Mouse (Mus musculus) liver, embryonic 15.5 days (tissue): ENCODE measurements around the gene Ccdc85c. TPM values are rescaled to one million over a fixed set of nuclear protein-coding genes. Genes with fewer than 3 reads are reported as not detected.

Source experiments
- ATAC-seq: fragments of 200-750 bp; cut with Nextera tagmentation; 2 replicates; pipeline ENCODE4 v1.8.0; 2017; ENCODE audit warnings: moderate number of reproducible peaks, mild to moderate bottlenecking, moderate library complexity; ENCODE audit not compliant: insufficient read depth
- H3K27ac ChIP-seq: fragments of 300-500 bp; sonication (generic); replicated peaks from 2 replicates; pipeline ENCODE4 v1.5.1; 2015; ENCODE audit warnings: mild to moderate bottlenecking, inconsistent platforms
- H3K27me3 ChIP-seq: fragments of 300-500 bp; sonication (generic); 2 replicates; pipeline ENCODE4 v1.6.1; 2015; ENCODE audit warnings: mild to moderate bottlenecking, inconsistent platforms
- H3K36me3 ChIP-seq: fragments of 300-500 bp; sonication (generic); replicated peaks from 2 replicates; pipeline ENCODE4 v1.6.1; 2015; ENCODE audit warnings: moderate library complexity, mild to moderate bottlenecking, inconsistent platforms
- H3K4me1 ChIP-seq: fragments of 300-500 bp; sonication (generic); replicated peaks from 2 replicates; pipeline ENCODE4 v1.6.1; 2015; ENCODE audit warnings: inconsistent platforms
- H3K4me2 ChIP-seq: fragments of 300-500 bp; sonication (generic); 2 replicates; pipeline ENCODE4 v1.6.1; 2015; ENCODE audit warnings: moderate library complexity, mild to moderate bottlenecking, inconsistent platforms
- H3K4me3 ChIP-seq: fragments of 300-500 bp; sonication (generic); replicated peaks from 2 replicates; pipeline ENCODE4 v1.5.1; 2015; ENCODE audit warnings: mild to moderate bottlenecking, inconsistent platforms
- H3K9ac ChIP-seq: fragments of 300-500 bp; sonication (generic); 2 replicates; pipeline ENCODE4 v1.6.1; 2015; ENCODE audit warnings: moderate library complexity, mild to moderate bottlenecking, inconsistent platforms
- H3K9me3 ChIP-seq: fragments of 300-500 bp; sonication (generic); replicated peaks from 2 replicates; pipeline ENCODE4 v1.6.1; 2016; ENCODE audit warnings: inconsistent platforms
- WGBS: fragments of 180-500 bp; shearing (Covaris S2); methylation state at CpG from one replicate; pipeline ENCODE4 v1.1.7; 2015; ENCODE audit warnings: mixed read lengths; ENCODE audit not compliant: insufficient replicate concordance; 5-methylcytosine and 5-hydroxymethylcytosine counted together
- polyA plus RNA-seq: library from polyadenylated mRNA; unstranded; fragments of >200 nt; fragmentation: Nextera tagmentation; extraction: Ambion mirVana; gene quantifications from 2 replicates; pipeline ENCODE4 v1.2.1, GENCODE M21; 2015

Gene Ccdc85c
- polyA plus RNA-seq, 1 experiment from 2014 or later, result 1.4 TPM

DNA sequence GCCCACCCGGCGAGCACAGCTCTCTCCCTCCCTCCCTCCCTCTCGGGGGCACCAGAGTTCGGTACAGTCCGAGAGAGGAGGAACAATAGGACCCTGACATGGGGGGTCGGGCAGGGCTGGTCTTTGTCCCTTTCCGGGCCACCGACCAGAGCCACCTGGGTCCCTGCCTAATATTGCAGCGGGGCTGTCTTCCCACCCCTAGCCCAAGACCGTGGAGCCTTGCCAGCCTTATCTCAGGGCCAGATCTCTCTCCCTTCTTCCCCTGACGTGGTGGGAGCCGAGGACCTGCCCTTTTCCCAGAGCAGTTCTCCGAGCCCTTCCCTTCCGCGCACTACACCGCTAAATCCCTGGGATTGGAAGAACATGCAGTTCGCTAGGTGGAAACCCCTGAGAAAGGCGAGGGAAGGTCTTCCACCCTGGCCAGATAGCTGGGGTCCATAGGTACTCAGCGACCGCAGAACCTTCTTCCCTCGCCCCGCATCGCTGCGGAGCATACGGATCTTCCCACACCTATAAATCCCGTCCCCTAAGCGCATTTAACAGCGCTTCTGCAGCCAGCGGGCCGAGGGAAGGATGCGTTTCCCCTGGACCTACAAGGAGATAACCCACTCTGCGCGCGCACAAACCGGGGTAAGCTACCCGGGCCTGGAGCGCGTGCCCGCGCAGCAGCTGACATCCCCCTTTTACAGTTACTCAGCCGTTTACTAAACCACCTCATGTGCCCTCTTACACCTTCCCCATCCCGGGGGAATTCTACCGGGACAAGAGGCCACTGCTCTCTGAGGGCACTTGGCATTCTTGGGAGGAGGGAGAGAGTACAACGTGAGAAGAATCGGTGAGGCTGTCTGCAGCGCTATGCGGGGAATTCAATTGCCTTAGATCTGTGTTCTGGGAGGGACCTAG, 946 bp upstream of the Ccdc85c start:
- H3K9ac ChIP-seq, result peak overlapping the region; percentile 38
- H3K9me3 ChIP-seq, result no peaks in the 10 kb centered on the region
- ATAC-seq, result peak; percentile 10; the same call in 1 of the 2 replicates
- peak overlapping the region; percentile 64 for H3K4me3 ChIP-seq
- 1% methylated on average over 47 of the region's 47 CpGs for WGBS
- peak overlapping the region; percentile 87 for H3K4me2 ChIP-seq
- H3K4me1 ChIP-seq, result peaks cover 45% of the 10 kb centered on the region
- H3K27me3 ChIP-seq, result peaks cover 85% of the 10 kb centered on the region
- no peak overlapping the region for H3K27ac ChIP-seq
- no peaks in the 10 kb centered on the region for H3K36me3 ChIP-seq

DNA sequence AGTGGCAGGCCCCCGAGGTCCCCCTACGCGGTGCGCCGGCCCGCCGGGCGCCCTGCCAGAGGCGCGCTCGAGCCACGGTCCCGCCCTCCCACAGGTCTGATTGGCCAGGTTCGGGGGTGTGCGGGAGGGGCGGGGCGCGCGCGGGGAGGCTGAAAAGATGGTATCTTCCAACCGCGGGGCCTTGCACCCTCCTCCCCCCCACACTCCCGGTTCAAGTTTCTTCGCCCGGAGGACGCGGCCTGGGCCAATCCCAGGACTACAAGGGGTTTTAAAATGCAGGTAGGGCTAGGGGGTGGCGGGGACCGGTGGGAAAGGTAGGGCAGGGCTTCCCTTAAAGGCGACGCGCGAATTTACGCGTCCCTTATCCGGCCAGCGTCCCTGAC, 274 bp upstream of the Ccdc85c start:
- Histone ChIP-seq H3K27ac (no peak overlapping the region), H3K4me2 (peak overlapping the region; percentile 87), H3K36me3 (no peaks in the 10 kb centered on the region), H3K9ac (peak overlapping the region; percentile 38), H3K4me3 (peak overlapping the region; percentile 64), H3K4me1 (peaks cover 50% of the 10 kb centered on the region), H3K9me3 (no peaks in the 10 kb centered on the region), H3K27me3 (peaks cover 87% of the 10 kb centered on the region)
- WGBS, result under 1% methylated on average over 35 of the region's 37 CpGs
- ATAC-seq, result peak; percentile 96

DNA sequence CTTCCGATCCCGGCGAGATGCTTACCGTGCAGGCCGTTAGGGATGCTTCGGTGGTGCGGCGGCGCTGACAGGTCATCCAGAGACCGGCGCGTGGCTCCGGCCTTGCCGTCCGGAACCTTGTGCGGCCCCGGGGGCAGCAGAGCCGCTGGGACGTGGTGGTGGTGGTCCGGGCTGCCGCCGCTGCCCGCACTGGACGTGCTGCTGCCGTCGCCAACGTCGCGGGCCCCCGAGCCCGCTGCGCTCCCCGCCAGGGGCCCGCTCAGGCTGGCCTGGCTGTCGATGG, 971 bp downstream of the Ccdc85c start:
- WGBS, result 1% methylated on average over 35 of the region's 35 CpGs
- no peak for ATAC-seq
- Histone ChIP-seq H3K4me1 (peaks cover 57% of the 10 kb centered on the region), H3K36me3 (no peaks in the 10 kb centered on the region), H3K9me3 (no peaks in the 10 kb centered on the region), H3K27me3 (peaks cover 83% of the 10 kb centered on the region), H3K27ac (no peak overlapping the region), H3K9ac (peak overlapping the region; percentile 42; the same call in 1 of the 2 replicates), H3K4me2 (peak overlapping the region; percentile 87), H3K4me3 (peak overlapping the region; percentile 64)

DNA sequence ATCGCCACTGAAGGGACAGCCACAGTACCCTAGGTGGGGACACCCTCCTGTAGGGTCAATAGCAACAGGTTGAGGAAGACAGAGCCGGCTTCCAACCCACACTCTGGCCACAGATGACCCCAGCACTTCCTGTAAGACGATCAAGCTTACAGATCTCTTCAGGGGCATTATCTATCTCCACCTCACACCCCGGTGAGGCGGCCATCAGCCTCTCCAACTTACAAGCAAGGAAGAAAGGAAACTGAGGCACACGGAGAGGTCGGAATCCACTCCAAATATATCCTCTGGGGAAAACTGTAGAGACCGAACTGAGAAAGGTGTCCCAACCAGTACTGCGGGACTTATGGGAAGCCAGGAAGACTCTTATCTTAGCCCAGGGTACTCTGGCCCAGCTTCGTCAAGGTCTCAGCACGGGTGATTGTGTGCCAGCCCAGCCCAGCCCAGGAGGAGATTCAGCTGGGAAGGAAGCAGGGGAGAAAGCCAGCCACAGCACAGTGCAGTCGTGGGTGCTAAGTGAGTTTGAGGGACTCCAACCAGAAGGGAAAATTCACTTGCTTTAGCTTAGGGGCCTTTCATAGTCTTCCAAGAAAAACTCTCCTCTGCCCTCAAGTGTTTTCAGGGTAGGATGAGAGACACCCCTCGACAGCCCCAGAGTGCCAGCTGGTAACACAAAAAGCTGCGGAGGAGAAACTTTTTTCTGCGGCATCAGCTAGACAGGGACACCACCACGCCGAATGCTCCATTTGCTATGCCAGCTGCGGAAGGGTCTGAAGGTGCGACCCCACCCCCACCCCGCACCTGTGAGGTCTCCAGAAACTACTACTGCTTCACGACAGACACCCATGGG, 1.5 kb downstream of the Ccdc85c start:
- peaks cover 77% of the 10 kb centered on the region for H3K27me3 ChIP-seq
- 3% methylated on average over 21 of the region's 21 CpGs for WGBS
- H3K27ac ChIP-seq, result no peak overlapping the region; the same call in 1 of the 2 replicates
- H3K9ac ChIP-seq, result peak overlapping the region; percentile 42; the same call in 1 of the 2 replicates
- ATAC-seq, result no peak
- peaks cover 62% of the 10 kb centered on the region for H3K4me1 ChIP-seq
- peak overlapping the region; percentile 87 for H3K4me2 ChIP-seq
- H3K9me3 ChIP-seq, result no peaks in the 10 kb centered on the region
- H3K36me3 ChIP-seq, result no peaks in the 10 kb centered on the region
- H3K4me3 ChIP-seq, result peak overlapping the region; percentile 64

DNA sequence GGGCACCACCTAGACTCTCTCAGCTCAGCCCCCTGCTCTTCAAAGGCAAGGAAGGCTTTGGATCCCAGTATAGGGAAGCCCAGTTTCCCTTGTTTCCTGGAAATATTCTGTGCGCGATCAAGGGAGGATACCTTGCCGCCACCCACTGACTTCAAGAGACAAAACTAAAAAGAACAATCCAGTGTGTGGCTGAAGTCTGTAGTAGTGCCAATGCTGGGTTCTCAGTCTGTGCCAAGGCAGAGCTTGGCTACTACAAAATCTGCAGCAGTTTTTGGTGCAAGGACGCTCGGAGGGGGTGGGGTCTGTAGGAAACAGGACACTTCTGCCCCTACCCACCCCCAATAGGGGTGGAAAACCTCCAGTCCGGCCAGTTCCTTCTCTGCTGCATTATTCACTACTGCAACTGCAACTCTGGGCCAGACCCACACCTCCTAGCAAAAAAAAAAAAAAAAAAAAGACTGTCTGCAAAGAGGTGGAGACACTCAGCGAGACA, 3.0 kb downstream of the Ccdc85c start:
- Histone ChIP-seq H3K9me3 (no peaks in the 10 kb centered on the region), H3K27me3 (peaks cover 62% of the 10 kb centered on the region), H3K36me3 (no peaks in the 10 kb centered on the region), H3K4me3 (0 out of 2 replicates have a peak overlapping the region, but pooled peaks have one; percentile 12), H3K27ac (no peak overlapping the region), H3K4me1 (peaks cover 72% of the 10 kb centered on the region), H3K4me2 (peak overlapping the region; percentile 40), H3K9ac (no peak overlapping the region)
- ATAC-seq, result no peak
- 53% methylated on average over 7 of the region's 7 CpGs for WGBS

DNA sequence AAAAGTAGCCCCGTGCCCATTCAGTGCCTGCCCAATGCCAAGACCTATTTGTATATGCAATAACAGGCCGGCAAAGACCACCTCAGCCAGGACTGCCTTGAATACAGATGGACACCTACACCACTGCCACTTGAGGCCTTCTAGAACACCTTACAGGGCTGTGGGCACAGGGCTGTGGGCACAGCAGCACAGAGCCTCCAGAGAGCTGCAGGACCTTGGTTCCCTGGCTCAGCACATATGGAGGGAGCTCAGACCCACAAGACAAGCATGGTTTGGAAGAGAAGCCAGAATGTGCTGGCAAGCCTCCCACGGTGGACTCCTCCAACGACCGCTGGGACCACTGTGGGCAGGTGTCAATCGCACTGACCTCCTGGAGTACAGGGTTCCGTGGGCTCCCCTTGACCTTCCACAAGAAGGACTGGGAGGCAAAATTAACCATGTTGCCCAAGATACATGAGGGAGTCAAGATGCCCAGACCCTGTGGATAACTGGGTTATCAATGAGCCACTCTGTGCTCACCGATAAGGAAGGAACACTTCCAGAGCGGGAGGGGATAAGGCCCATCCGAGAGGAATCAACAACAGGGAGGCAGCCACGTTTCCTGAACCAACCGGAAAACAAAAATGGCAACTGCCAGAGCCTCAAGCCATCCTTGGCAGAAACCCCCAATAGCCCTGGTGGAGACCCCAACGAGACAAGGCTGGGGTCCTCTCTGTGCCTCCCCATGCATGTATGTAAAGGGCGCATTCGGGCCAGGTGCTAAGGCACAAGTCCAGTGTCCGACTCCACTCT, 3.7 kb downstream of the Ccdc85c start:
- no peak overlapping the region for H3K4me3 ChIP-seq
- H3K9me3 ChIP-seq, result no peaks in the 10 kb centered on the region
- ATAC-seq, result no peak
- peaks cover 56% of the 10 kb centered on the region for H3K27me3 ChIP-seq
- peaks cover 76% of the 10 kb centered on the region for H3K4me1 ChIP-seq
- peak overlapping the region; percentile 40; the same call in 1 of the 2 replicates for H3K4me2 ChIP-seq
- no peak overlapping the region for H3K27ac ChIP-seq
- WGBS, result 69% methylated on average over 16 of the region's 16 CpGs
- no peaks in the 10 kb centered on the region for H3K36me3 ChIP-seq
- H3K9ac ChIP-seq, result no peak overlapping the region

DNA sequence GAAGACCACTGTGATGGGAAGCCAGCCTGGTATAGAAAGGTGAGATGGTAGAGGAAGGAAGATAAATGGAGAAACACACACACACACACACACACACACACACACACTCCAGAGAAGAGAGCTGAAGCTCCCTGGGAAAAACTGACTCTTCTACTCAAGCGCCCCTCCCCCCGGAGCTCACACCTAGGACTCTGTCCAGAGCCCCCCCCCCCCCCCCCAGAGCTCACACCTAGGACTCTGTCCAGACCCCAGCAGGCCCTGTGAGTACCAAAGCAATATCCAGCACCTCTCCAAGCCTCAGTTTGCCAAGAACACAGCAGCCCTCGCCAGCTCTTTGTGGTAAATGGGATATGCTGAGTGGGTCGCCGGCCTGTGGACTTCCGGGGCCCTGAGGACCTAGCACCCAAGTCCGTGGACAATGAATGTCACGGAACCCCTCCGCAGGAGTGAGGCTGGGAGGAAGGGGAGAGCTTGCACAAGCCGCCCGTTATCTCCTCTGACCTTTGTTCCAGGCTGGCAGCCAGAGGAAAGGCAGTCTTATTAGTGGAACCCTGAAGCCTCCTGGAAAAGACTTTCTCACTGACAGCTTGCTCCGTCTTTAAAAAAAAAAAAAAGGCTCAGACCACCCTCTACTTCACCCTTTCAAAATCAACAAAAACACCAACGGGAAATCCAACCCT, 4.8 kb downstream of the Ccdc85c start:
- Histone ChIP-seq H3K9me3 (no peaks in the 10 kb centered on the region), H3K27me3 (peaks cover 44% of the 10 kb centered on the region), H3K27ac (peak overlapping the region; percentile 38; the same call in 1 of the 2 replicates), H3K36me3 (no peaks in the 10 kb centered on the region), H3K4me3 (no peak overlapping the region), H3K4me2 (peak overlapping the region; percentile 40), H3K4me1 (peaks cover 76% of the 10 kb centered on the region), H3K9ac (no peak overlapping the region)
- 39% methylated on average over 13 of the region's 13 CpGs for whole genome bisulfite sequencing
- no peak for ATAC-seq

DNA sequence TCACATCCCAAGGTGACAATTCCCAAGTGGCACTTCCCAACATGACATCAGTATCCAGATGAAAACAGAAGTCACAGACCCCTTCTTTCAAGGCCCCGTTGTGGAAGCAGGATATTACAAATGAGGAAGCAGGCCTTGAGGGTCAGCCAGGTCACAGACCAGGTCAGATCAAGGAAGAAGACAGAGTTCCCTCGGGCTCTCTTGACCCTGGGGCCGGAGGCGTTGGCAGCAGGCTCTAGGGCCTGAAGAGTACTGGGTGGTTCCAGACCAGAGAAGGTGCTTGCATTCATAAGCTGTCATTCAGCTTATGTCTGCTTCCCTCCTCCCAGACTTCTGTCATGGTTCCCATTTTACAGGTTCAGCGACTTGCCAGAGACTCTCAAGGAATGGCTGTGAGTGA, 5.5 kb downstream of the Ccdc85c start:
- Histone ChIP-seq H3K27me3 (peaks cover 37% of the 10 kb centered on the region), H3K27ac (peak overlapping the region; percentile 38; the same call in 1 of the 2 replicates), H3K4me1 (peaks cover 71% of the 10 kb centered on the region), H3K9ac (no peak overlapping the region), H3K4me3 (no peak overlapping the region), H3K4me2 (0 out of 2 replicates have a peak overlapping the region, but pooled peaks have one; percentile 40), H3K9me3 (no peaks in the 10 kb centered on the region), H3K36me3 (no peaks in the 10 kb centered on the region)
- whole genome bisulfite sequencing, result 42% methylated on average over 5 of the region's 5 CpGs
- no peak for ATAC-seq

DNA sequence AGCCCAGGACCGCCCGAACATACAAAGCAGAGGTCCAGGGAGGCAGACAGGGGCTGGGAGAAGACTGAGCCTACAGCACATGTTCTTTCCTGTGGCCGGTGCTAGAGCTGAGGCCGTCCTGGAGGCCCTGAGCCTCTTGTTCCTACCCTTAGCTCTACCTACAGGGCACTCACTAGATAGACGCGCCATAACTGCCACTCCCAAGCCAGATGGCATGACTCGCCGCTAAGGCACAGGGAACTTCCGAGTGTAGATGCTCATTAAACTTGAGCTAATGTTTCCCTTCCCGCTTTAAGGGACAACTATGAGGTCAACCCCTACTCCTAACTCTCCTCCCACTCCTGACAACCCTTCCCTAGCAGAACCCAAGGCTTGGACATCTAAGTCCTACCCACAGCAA, 6.3 kb downstream of the Ccdc85c start:
- Histone ChIP-seq H3K36me3 (no peaks in the 10 kb centered on the region), H3K4me2 (no peak overlapping the region), H3K27me3 (peaks cover 30% of the 10 kb centered on the region), H3K4me3 (no peak overlapping the region), H3K9me3 (no peaks in the 10 kb centered on the region), H3K27ac (no peak overlapping the region), H3K4me1 (peaks cover 71% of the 10 kb centered on the region), H3K9ac (no peak overlapping the region)
- 73% methylated on average over 10 of the region's 10 CpGs for WGBS
- ATAC-seq, result no peak

DNA sequence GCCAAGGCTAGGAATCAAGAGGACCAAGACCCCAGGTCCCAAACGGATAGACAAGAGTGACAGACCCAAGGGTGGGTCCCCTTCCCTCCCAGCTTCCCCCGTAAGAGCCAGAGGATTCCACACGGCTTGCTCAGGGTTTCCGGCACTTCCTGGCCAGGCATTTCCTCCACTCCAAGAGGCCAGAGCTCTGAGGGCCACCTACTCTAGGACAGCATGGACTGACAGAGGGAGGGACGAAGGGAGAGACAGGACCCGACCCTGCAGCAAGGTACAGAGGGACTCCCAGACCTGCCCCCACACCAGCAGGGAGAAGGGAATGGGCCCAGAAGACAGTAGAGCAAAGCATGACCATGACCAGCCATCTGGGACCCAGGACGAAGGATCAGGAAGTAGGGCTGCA, 7.6 kb downstream of the Ccdc85c start:
- WGBS, result 41% methylated on average over 7 of the region's 7 CpGs
- Histone ChIP-seq H3K9me3 (no peaks in the 10 kb centered on the region), H3K27ac (no peak overlapping the region), H3K27me3 (peaks cover 17% of the 10 kb centered on the region), H3K9ac (no peak overlapping the region), H3K4me1 (peaks cover 69% of the 10 kb centered on the region), H3K36me3 (no peaks in the 10 kb centered on the region), H3K4me3 (no peak overlapping the region), H3K4me2 (no peak overlapping the region)
- no peak for ATAC-seq
